Mouse (Mus musculus): ENCODE data around the gene Vmn2r19. TPM values are rescaled to one million over a fixed set of nuclear protein-coding genes. Genes with fewer than 3 reads are reported as not detected.
"Not testable (repeated sequence)": the region's sequence is repeated elsewhere in the genome, so short reads cannot be mapped to it uniquely, and the experiment has no call there.

The Vmn2r19 gene
- polyA plus RNA-seq, 1 experiment, result not detected

DNA sequence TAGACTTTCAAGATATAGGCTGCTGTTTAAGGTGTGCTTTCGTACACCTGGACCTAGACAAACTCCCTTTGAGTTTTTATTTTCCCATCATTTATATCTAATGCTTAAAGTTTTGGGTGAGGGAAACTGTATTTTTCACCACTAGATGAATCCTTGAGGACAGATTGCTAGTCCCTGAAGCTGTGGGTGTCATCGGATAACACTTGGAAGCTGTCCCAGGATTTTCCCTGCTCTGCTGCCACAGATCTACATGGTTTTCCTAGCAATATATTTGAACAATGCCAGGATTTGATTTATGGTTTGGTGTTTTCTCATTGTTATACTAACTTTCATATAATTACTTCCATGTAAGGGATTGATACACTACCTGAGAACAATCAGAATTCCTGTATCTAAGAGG lies 28.7 kb upstream of the Vmn2r19 start:
- no peak for TF ChIP-seq CTCF (IDR thresholded peaks at IDR 0.05; ENCODE audit: borderline replicate concordance, insufficient read depth, low read depth, low read length)
- TF ChIP-seq POLR2A (IDR thresholded peaks at IDR 0.05; ENCODE audit: borderline replicate concordance, insufficient read depth, low read length), result no peak
- Histone ChIP-seq H3K27ac (ENCODE audit: insufficient read depth, low read length) (no peak overlapping the region), H3K4me3 (replicated peaks; ENCODE audit: insufficient read depth, low read depth, low read length) (no peak overlapping the region), H3K4me1 (ENCODE audit: control insufficient read depth, insufficient read depth, low read length) (no peaks in the 10 kb centered on the region), H3K27me3 (ENCODE audit: control insufficient read depth, insufficient read depth, low read length) (no peaks in the 10 kb centered on the region)
- WGBS, result 76% methylated on average over 2 of the region's 2 CpGs
- no peak for DNase-seq

DNA sequence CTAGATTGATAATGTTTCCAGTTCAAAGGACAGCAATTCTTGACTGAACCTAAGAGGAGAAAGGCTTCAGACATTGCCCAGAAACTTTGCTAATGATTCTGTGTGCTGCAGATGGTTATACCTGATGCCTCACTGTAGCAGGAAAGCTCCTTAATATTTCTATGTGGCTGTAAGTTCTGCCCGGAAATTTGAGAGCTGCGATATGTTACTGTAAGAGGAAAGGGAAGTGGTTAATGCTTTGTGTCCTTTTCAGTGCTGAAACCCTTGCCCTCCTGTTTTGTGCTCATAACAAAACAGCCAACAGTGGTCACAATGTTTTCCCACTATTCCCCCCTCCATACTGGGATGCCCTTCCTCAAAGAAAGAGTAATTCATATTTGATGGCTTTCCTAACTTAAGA lies 21.8 kb upstream of the Vmn2r19 start:
- Histone ChIP-seq H3K4me1 (ENCODE audit: control insufficient read depth, insufficient read depth, low read length) (no peaks in the 10 kb centered on the region), H3K27ac (ENCODE audit: insufficient read depth, low read length) (no peak overlapping the region), H3K27me3 (ENCODE audit: control insufficient read depth, insufficient read depth, low read length) (no peaks in the 10 kb centered on the region), H3K4me3 (replicated peaks; ENCODE audit: insufficient read depth, low read depth, low read length) (no peak overlapping the region)
- WGBS, result 88% methylated on average over 2 of the region's 2 CpGs
- no peak for DNase-seq
- no peak for TF ChIP-seq CTCF (IDR thresholded peaks at IDR 0.05; ENCODE audit: borderline replicate concordance, insufficient read depth, low read depth, low read length)
- TF ChIP-seq POLR2A (IDR thresholded peaks at IDR 0.05; ENCODE audit: borderline replicate concordance, insufficient read depth, low read length), result no peak

- Histone ChIP-seq H3K27ac (ENCODE audit: insufficient read depth, low read length) (no peak overlapping the region), H3K4me3 (replicated peaks; ENCODE audit: insufficient read depth, low read depth, low read length) (no peak overlapping the region), H3K4me1 (ENCODE audit: control insufficient read depth, insufficient read depth, low read length) (no peaks in the 10 kb centered on the region), H3K27me3 (ENCODE audit: control insufficient read depth, insufficient read depth, low read length) (no peaks in the 10 kb centered on the region)
- no peak for TF ChIP-seq CTCF (IDR thresholded peaks at IDR 0.05; ENCODE audit: borderline replicate concordance, insufficient read depth, low read depth, low read length)
- no peak for TF ChIP-seq POLR2A (IDR thresholded peaks at IDR 0.05; ENCODE audit: borderline replicate concordance, insufficient read depth, low read length)
- DNase-seq, result no peak
- WGBS, result 77% methylated on average over 10 of the region's 10 CpGs
These were observed 19.2 kb upstream of the Vmn2r19 start for GRCm38 (mm10) chr6:123288931-123289330.

DNA sequence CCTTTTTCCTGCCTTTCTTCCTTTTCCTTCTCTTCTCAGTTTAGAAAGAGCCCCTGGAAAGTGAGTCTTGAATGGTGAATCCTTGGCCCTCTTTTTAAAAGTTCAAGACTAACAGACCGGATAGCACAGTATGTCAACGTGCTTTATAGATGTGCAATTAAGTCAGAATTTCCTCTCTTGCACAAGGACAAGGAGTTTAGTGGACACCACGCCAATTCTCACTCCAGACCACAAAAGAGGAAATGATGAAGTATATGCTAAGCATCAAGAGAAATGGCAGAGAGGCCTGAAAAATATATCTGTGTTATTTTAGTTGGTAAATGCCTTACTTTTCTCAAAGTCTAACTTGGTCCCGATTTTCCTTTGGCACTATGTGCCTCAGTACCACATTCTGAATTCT lies 18.4 kb upstream of the Vmn2r19 start, which contains the start of gene Clec4e:
Gene Clec4e, minus strand, starts transcription at position 118 of the 400 bp plus-strand sequence.
- TF ChIP-seq CTCF (IDR thresholded peaks at IDR 0.05; ENCODE audit: borderline replicate concordance, insufficient read depth, low read depth, low read length) (no peak), POLR2A (IDR thresholded peaks at IDR 0.05; ENCODE audit: borderline replicate concordance, insufficient read depth, low read length) (no peak)
- no peak within 1 kb of the TSS for H3K27ac ChIP-seq (ENCODE audit: insufficient read depth, low read length)
- no peaks in the 10 kb centered on the region for H3K4me1 ChIP-seq (ENCODE audit: control insufficient read depth, insufficient read depth, low read length)
- no peaks in the 10 kb centered on the region for H3K27me3 ChIP-seq (ENCODE audit: control insufficient read depth, insufficient read depth, low read length)
- 77% methylated on average over 4 of the region's 4 CpGs for WGBS
- H3K4me3 ChIP-seq (replicated peaks; ENCODE audit: insufficient read depth, low read depth, low read length), result no peak within 1 kb of the TSS
- DNase-seq, result no peak

DNA sequence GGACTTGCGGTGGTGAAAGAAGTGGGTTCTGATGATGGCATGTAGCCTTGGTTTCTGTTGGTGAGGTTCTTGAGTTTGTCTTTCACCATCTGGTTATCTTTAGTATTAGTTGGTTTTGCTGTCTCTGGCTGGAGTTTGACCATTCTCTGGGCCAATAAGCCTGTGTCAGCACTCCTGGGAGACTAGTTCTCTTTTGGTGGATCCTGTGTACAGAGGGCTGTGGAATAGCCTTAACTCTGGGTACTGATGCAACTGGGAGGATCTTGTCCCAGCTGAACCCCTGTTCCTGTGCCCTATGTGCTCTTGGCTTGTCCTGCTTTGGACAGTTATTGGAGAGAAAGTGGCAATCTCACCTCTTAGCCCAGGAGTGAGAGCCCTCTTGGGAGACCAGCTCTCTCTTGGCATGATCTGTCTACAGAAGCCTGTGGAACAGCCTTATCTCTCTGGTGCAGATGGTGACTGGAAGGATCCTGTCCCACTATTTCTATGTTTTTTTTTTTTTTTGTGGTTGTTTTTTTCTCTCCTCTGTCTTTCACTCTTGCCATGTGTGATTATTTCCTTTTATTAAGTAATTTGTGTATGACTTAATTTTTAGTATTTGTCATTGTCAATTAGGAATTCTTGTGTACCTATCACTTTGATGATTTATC lies 15.3 kb upstream of the Vmn2r19 start:
- no peak overlapping the region for H3K27ac ChIP-seq (ENCODE audit: insufficient read depth, low read length)
- no peaks in the 10 kb centered on the region for H3K4me1 ChIP-seq (ENCODE audit: control insufficient read depth, insufficient read depth, low read length)
- WGBS, result 92% methylated on average over 1 of the region's 1 CpGs
- no peak for TF ChIP-seq CTCF (IDR thresholded peaks at IDR 0.05; ENCODE audit: borderline replicate concordance, insufficient read depth, low read depth, low read length)
- TF ChIP-seq POLR2A (IDR thresholded peaks at IDR 0.05; ENCODE audit: borderline replicate concordance, insufficient read depth, low read length), result no peak
- H3K4me3 ChIP-seq (replicated peaks; ENCODE audit: insufficient read depth, low read depth, low read length), result no peak overlapping the region
- no peak for DNase-seq
- H3K27me3 ChIP-seq (ENCODE audit: control insufficient read depth, insufficient read depth, low read length), result no peaks in the 10 kb centered on the region

DNA sequence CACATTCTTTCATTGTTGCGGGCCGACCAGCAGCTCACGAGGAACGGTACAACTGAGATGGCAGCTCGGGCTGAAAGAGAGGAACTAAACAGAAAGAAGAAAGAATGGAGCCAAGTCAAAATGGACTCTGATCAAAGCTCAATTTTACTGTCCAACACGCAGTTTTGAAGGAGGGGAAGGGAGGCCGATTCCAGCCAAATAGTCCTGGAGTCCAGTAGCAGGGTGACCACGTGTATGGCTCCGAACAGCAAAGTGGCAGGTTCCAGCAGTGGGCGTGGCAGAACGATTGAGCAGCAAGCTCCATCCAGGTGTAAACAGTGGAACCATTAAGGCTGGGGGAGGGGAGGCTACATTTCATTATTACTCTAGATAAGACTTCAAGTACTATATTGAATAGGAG lies 14.6 kb upstream of the Vmn2r19 start:
- 84% methylated on average over 11 of the region's 11 CpGs for WGBS
- H3K27ac ChIP-seq (ENCODE audit: insufficient read depth, low read length); H3K27me3 ChIP-seq (ENCODE audit: control insufficient read depth, insufficient read depth, low read length); H3K4me3 ChIP-seq (replicated peaks; ENCODE audit: insufficient read depth, low read depth, low read length); DNase-seq; H3K4me1 ChIP-seq (ENCODE audit: control insufficient read depth, insufficient read depth, low read length): not testable (repeated sequence)

DNA sequence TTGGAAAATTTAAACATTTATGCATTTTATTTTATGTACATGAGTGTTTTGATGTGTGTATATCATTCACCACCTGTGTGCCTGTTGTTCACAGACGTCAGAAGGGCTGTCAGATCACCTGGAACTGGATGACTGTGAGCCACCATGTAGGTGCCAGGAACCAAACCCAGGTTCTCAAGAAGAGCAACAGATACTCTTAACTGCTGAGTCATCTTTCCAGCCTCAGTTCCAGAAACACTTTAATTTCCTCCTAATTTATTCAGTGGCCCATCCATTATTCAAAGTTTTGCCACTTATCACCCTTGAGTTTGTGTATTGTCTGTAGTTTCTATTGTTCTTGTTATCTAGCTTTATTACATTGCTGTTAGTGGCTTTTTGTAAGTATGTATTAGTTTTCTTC lies 11.4 kb upstream of the Vmn2r19 start:
- no peak overlapping the region for H3K4me3 ChIP-seq (replicated peaks; ENCODE audit: insufficient read depth, low read depth, low read length)
- DNase-seq, result no peak
- H3K4me1 ChIP-seq (ENCODE audit: control insufficient read depth, insufficient read depth, low read length), result no peaks in the 10 kb centered on the region
- no peaks in the 10 kb centered on the region for H3K27me3 ChIP-seq (ENCODE audit: control insufficient read depth, insufficient read depth, low read length)
- H3K27ac ChIP-seq (ENCODE audit: insufficient read depth, low read length), result no peak overlapping the region
- TF ChIP-seq CTCF (IDR thresholded peaks at IDR 0.05; ENCODE audit: borderline replicate concordance, insufficient read depth, low read depth, low read length) (no peak), POLR2A (IDR thresholded peaks at IDR 0.05; ENCODE audit: borderline replicate concordance, insufficient read depth, low read length) (no peak)
- 57% methylated on average over 1 of the region's 1 CpGs for WGBS

GRCm38 (mm10) chr6:123306315-123306714 lies 1.8 kb upstream of the Vmn2r19 start:
- not testable (repeated sequence) for H3K4me3 ChIP-seq (replicated peaks; ENCODE audit: insufficient read depth, low read depth, low read length); H3K4me1 ChIP-seq (ENCODE audit: control insufficient read depth, insufficient read depth, low read length); H3K27ac ChIP-seq (ENCODE audit: insufficient read depth, low read length); H3K27me3 ChIP-seq (ENCODE audit: control insufficient read depth, insufficient read depth, low read length); DNase-seq
- WGBS, result 90% methylated on average over 7 of the region's 7 CpGs

Measured in cerebellum, adult 2 months (tissue).